Mouse (Mus musculus) CH12.LX (cell line): ENCODE data around the gene Grik1.

ENCODE experiments used
- BHLHE40 ChIP-seq: IDR thresholded peaks from 2 replicates; pipeline ENCODE4 v1.6.1; 2011; ENCODE audit warnings: mild to moderate bottlenecking, low read depth, low read length, improper control_type of control experiment
- CTCF ChIP-seq, 2 experiments: IDR thresholded peaks in 1 of 2; conservative IDR thresholded peaks in 1 of 2; 2 replicates each; pipeline ENCODE4 v1.5.1; 2011 to 2012; ENCODE audit warnings: low read depth in 2 of 2, low read length in 2 of 2, improper control_type of control experiment in 1 of 2, inconsistent platforms in 1 of 2, mild to moderate bottlenecking in 1 of 2, moderate library complexity in 1 of 2
- ELF1 ChIP-seq: IDR thresholded peaks from 2 replicates; pipeline ENCODE4 v1.6.1; 2014; ENCODE audit warnings: low read depth, mild to moderate bottlenecking, inconsistent platforms, low read length, improper control_type of control experiment
- NELFE ChIP-seq: IDR thresholded peaks from 2 replicates; pipeline ENCODE4 v1.6.1; 2011; ENCODE audit warnings: low read depth, low read length, improper control_type of control experiment
- POLR2A ChIP-seq: IDR thresholded peaks from 2 replicates; pipeline ENCODE4 v1.6.1; 2011; ENCODE audit warnings: low read depth, mild to moderate bottlenecking, improper control_type of control experiment, low read length
- SIN3A ChIP-seq: IDR thresholded peaks from 2 replicates; pipeline ENCODE4 v1.6.1; 2012; ENCODE audit warnings: low read length, improper control_type of control experiment, inconsistent platforms
- USF2 ChIP-seq: conservative IDR thresholded peaks from 2 replicates; pipeline ENCODE4 v1.6.1; 2011; ENCODE audit warnings: low read depth, low read length, improper control_type of control experiment
- ZKSCAN1 ChIP-seq: IDR thresholded peaks from 2 replicates; pipeline ENCODE4 v1.6.1; 2012; ENCODE audit warnings: low read depth, inconsistent platforms, low read length, improper control_type of control experiment, borderline replicate concordance

DNA sequence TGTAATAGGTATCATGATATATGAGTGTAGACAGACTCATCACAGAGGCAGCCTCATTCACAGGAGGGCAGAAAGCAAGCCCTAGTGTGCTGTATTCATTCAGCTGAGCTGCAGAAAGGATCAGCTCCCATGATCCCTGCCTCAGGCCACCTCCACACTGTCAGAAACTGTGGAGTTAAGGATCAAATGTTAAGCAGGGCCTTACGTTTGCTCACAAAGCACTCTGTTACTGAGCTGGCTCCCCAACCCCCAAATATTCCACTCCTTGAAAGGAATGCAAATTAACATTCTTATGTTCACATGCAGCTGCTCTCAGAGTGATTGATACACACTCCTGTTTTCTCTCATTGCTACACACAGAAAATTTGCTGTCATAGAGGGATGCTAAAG lies 372.9 kb downstream of the Grik1 start:
- no peak for TF ChIP-seq NELFE
- TF ChIP-seq POLR2A = no peak
- no peak for TF ChIP-seq CTCF (conservative IDR thresholded peaks at IDR 0.05 in 1 of 2, IDR thresholded peaks at IDR 0.05 in 1 of 2; ENCODE audit: low read depth in 2 of 2, low read length in 2 of 2)
- no peak for TF ChIP-seq SIN3A
- TF ChIP-seq USF2 = no peak
- no peak for TF ChIP-seq ZKSCAN1
- TF ChIP-seq BHLHE40 = peak; percentile 86
- TF ChIP-seq ELF1 = no peak
